Mouse (Mus musculus) kidney, embryonic 15.5 days (tissue): ENCODE measurements around the gene Psmb11. TPM values are rescaled to one million over a fixed set of nuclear protein-coding genes. Genes with fewer than 3 reads are reported as not detected.
A peak's percentile ranks its signal among the peaks of the same experiment; 100 is the strongest.

ENCODE experiments used
- ATAC-seq: fragments of 200-750 bp; cut with Nextera tagmentation; replicated peaks from 2 replicates; pipeline ENCODE4 v1.8.0; 2017; ENCODE audit warnings: moderate TSS enrichment; ENCODE audit not compliant: low FRiP score
- H3K27ac ChIP-seq: fragments of 300-500 bp; sonication (generic); 2 replicates; pipeline ENCODE4 v1.5.1; 2015; ENCODE audit warnings: mild to moderate bottlenecking, inconsistent platforms
- H3K27me3 ChIP-seq: fragments of 300-500 bp; sonication (generic); 2 replicates; pipeline ENCODE4 v1.6.1; 2015; ENCODE audit warnings: inconsistent platforms
- H3K36me3 ChIP-seq: fragments of 300-500 bp; sonication (generic); 2 replicates; pipeline ENCODE4 v1.6.1; 2015; ENCODE audit warnings: inconsistent platforms
- H3K4me1 ChIP-seq: fragments of 300-500 bp; sonication (generic); 2 replicates; pipeline ENCODE4 v1.6.1; 2015; ENCODE audit warnings: inconsistent platforms
- H3K4me2 ChIP-seq: fragments of 300-500 bp; sonication (generic); 2 replicates; pipeline ENCODE4 v1.6.1; 2015; ENCODE audit warnings: moderate library complexity, mild to moderate bottlenecking, inconsistent platforms
- H3K4me3 ChIP-seq: fragments of 300-500 bp; sonication (generic); replicated peaks from 2 replicates; pipeline ENCODE4 v1.5.1; 2015; ENCODE audit warnings: mild to moderate bottlenecking, inconsistent platforms
- H3K9ac ChIP-seq: fragments of 300-500 bp; sonication (generic); 2 replicates; pipeline ENCODE4 v1.6.1; 2015; ENCODE audit warnings: mild to moderate bottlenecking, inconsistent platforms
- H3K9me3 ChIP-seq: fragments of 300-500 bp; sonication (generic); replicated peaks from 2 replicates; pipeline ENCODE4 v1.6.1; 2016; ENCODE audit warnings: inconsistent platforms
- WGBS: fragments of 180-500 bp; shearing (Covaris S2); methylation state at CpG from one replicate; pipeline ENCODE4 v1.1.7; 2015; ENCODE audit warnings: mixed read lengths; 5-methylcytosine and 5-hydroxymethylcytosine counted together
- polyA plus RNA-seq: library from polyadenylated mRNA; unstranded; fragments of >200 nt; fragmentation: Nextera tagmentation; extraction: Ambion mirVana; gene quantifications from 2 replicates; pipeline ENCODE4 v1.2.1, GENCODE M21; 2015

The Psmb11 gene
- polyA plus RNA-seq, 1 experiment from 2014 or later, result not detected

DNA sequence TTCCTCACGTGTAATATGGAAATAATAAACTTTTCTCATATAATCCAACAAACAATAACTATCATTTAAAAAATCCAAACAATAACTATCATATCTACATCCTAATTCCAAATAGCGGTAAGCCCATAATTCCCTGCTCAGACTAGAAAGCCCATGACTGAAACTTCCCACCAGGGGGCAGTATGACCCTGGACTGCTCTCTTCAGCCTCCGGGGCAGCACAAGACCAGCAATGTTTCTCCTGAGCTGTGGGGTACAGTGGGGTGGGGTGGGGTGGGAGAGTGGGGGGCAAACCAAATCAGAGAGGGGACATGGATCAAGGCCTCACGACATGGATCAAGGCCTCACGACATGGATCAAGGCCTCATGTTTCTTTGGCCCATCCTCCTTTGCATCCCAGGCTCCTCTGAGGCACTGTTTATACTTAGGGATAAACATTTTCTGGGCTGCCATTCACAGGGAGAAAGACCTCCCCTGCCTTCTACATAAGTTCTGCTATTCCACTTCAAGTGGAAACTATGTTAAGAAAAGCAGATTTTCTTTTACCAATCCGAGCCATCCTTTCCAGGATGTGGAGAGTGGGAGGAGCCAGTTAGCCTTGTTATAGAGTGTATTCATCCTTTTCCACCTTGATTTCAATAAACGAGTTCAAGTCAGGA is 37.4 kb upstream of the Psmb11 start:
- WGBS, result 45% methylated on average over 7 of the region's 7 CpGs

GRCm38 (mm10) chr14:54591056-54591455 is 30.2 kb upstream of the Psmb11 start:
- no peak overlapping the region for H3K4me2 ChIP-seq
- ATAC-seq, result no peak
- H3K4me3 ChIP-seq, result no peak overlapping the region
- no peaks in the 10 kb centered on the region for H3K27me3 ChIP-seq
- H3K27ac ChIP-seq, result no peak overlapping the region
- H3K9me3 ChIP-seq, result no peaks in the 10 kb centered on the region
- H3K36me3 ChIP-seq, result peaks cover 39% of the 10 kb centered on the region
- 90% methylated on average over 16 of the region's 16 CpGs for WGBS
- H3K4me1 ChIP-seq, result peaks cover 24% of the 10 kb centered on the region
- no peak overlapping the region for H3K9ac ChIP-seq

More for the DNA sequence above, 37.4 kb upstream of the Psmb11 start:
- Histone ChIP-seq H3K9ac (no peak overlapping the region), H3K27me3 (no peaks in the 10 kb centered on the region), H3K4me3 (no peak overlapping the region), H3K9me3 (no peaks in the 10 kb centered on the region), H3K36me3 (peaks cover 42% of the 10 kb centered on the region), H3K27ac (no peak overlapping the region), H3K4me2 (no peak overlapping the region), H3K4me1 (peaks cover 7% of the 10 kb centered on the region)
- ATAC-seq, result no peak

- 15% methylated on average over 10 of the region's 10 CpGs for WGBS
- peak; percentile 91 for ATAC-seq
- H3K9ac ChIP-seq, result no peak overlapping the region
Measured at GRCm38 (mm10) chr14:54592319-54592934, 28.8 kb upstream of the Psmb11 start.

GRCm38 (mm10) chr14:54594055-54594454 is 27.2 kb upstream of the Psmb11 start:
- peaks cover 24% of the 10 kb centered on the region for H3K4me1 ChIP-seq
- 87% methylated on average over 3 of the region's 3 CpGs for WGBS
- ATAC-seq, result no peak
- H3K9me3 ChIP-seq, result no peaks in the 10 kb centered on the region
- H3K4me2 ChIP-seq, result no peak overlapping the region
- H3K27me3 ChIP-seq, result no peaks in the 10 kb centered on the region
- peaks cover 35% of the 10 kb centered on the region for H3K36me3 ChIP-seq
- no peak overlapping the region for H3K9ac ChIP-seq
- H3K27ac ChIP-seq, result no peak overlapping the region
- no peak overlapping the region for H3K4me3 ChIP-seq

More at GRCm38 (mm10) chr14:54592319-54592934, 28.8 kb upstream of the Psmb11 start:
- Histone ChIP-seq H3K36me3 (peaks cover 34% of the 10 kb centered on the region), H3K4me3 (no peak overlapping the region), H3K4me1 (peaks cover 24% of the 10 kb centered on the region), H3K27me3 (no peaks in the 10 kb centered on the region), H3K27ac (peak overlapping the region; percentile 84), H3K9me3 (no peaks in the 10 kb centered on the region), H3K4me2 (peak overlapping the region; percentile 0; the same call in 1 of the 2 replicates)

DNA sequence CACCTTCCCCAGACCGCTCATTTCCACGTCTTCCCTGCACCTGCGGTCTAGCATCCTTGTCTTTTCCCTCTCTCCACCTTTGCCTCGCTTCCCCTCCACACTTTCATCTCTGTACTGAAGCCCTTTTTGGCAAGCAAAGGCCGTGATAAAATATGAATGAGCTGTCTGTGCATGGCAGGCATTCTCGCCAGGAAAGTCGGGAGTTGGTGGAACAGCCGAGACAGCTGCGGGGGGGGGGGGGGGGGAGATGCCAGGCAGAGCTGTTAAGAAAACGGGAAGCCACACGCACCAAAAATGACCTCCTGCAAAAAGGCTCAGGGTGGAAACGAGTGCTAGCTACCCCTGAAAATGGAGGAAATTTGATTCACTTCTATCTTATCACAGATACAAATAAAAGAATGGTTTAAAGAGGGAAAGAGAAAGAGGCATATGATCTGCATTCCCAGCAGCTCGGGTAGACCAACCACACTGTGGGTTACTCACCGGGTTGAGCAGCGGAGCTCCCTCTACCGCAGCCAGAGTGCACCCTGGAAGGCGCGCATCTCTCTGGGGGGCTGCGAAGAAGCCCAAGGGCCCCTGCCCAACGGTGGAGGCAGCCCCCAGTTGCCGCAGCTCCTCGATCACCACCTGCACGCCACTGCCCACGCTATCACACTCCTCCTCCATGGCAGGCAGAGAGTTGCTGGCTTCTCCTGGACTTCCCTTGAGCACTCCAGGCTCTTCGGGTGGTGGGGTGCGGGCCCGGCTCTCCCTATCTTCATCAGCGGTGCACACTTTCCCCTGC is 26.4 kb upstream of the Psmb11 start:
- H3K9ac ChIP-seq, result no peak overlapping the region
- no peaks in the 10 kb centered on the region for H3K27me3 ChIP-seq
- no peak overlapping the region for H3K27ac ChIP-seq
- ATAC-seq, result no peak
- peaks cover 38% of the 10 kb centered on the region for H3K36me3 ChIP-seq
- WGBS, result 75% methylated on average over 28 of the region's 28 CpGs
- H3K4me2 ChIP-seq, result no peak overlapping the region
- no peaks in the 10 kb centered on the region for H3K9me3 ChIP-seq
- H3K4me3 ChIP-seq, result no peak overlapping the region
- peaks cover 24% of the 10 kb centered on the region for H3K4me1 ChIP-seq

DNA sequence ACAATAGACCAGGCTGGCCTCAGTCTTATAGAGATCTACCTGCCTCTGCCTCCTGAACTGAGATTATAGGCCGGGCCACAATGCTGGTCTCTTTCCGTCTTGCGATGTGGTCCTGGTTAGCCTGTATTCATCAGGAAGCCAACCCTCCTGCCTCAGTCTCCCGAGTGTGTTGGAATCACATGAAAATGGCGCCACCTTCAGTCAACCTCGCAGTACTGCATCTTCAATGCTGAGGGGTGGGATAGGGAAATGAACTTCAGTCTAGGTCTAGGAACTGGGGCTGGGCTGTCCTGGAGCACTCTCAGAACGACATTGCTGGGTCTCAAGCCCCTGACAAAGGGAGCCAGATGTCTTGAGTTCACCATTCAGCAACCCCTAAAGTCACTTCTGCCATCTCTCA is 24.1 kb upstream of the Psmb11 start:
- Histone ChIP-seq H3K36me3 (peaks cover 26% of the 10 kb centered on the region), H3K4me1 (peaks cover 22% of the 10 kb centered on the region), H3K9ac (no peak overlapping the region), H3K9me3 (no peaks in the 10 kb centered on the region), H3K4me2 (no peak overlapping the region), H3K27me3 (no peaks in the 10 kb centered on the region), H3K27ac (no peak overlapping the region), H3K4me3 (no peak overlapping the region)
- ATAC-seq, result no peak
- 82% methylated on average over 7 of the region's 7 CpGs for WGBS

GRCm38 (mm10) chr14:54601601-54602000 is 19.6 kb upstream of the Psmb11 start:
- no peak overlapping the region for H3K4me3 ChIP-seq
- no peak overlapping the region for H3K4me2 ChIP-seq
- ATAC-seq, result no peak
- no peaks in the 10 kb centered on the region for H3K9me3 ChIP-seq
- no peaks in the 10 kb centered on the region for H3K27me3 ChIP-seq
- H3K36me3 ChIP-seq, result peaks cover 5% of the 10 kb centered on the region
- WGBS, result 32% methylated on average over 2 of the region's 2 CpGs
- peaks cover 20% of the 10 kb centered on the region for H3K4me1 ChIP-seq
- no peak overlapping the region for H3K9ac ChIP-seq
- H3K27ac ChIP-seq, result no peak overlapping the region

GRCm38 (mm10) chr14:54602613-54603012 is 18.6 kb upstream of the Psmb11 start:
- peak overlapping the region; percentile 55 for H3K4me2 ChIP-seq
- no peaks in the 10 kb centered on the region for H3K9me3 ChIP-seq
- no peaks in the 10 kb centered on the region for H3K27me3 ChIP-seq
- no peak; the same call in 1 of the 2 replicates for ATAC-seq
- H3K27ac ChIP-seq, result peak overlapping the region; percentile 92
- peaks cover 20% of the 10 kb centered on the region for H3K4me1 ChIP-seq
- peak overlapping the region; percentile 60 for H3K9ac ChIP-seq
- H3K36me3 ChIP-seq, result peaks cover 5% of the 10 kb centered on the region
- H3K4me3 ChIP-seq, result peak overlapping the region; percentile 61
- WGBS, result 37% methylated on average over 4 of the region's 4 CpGs

DNA sequence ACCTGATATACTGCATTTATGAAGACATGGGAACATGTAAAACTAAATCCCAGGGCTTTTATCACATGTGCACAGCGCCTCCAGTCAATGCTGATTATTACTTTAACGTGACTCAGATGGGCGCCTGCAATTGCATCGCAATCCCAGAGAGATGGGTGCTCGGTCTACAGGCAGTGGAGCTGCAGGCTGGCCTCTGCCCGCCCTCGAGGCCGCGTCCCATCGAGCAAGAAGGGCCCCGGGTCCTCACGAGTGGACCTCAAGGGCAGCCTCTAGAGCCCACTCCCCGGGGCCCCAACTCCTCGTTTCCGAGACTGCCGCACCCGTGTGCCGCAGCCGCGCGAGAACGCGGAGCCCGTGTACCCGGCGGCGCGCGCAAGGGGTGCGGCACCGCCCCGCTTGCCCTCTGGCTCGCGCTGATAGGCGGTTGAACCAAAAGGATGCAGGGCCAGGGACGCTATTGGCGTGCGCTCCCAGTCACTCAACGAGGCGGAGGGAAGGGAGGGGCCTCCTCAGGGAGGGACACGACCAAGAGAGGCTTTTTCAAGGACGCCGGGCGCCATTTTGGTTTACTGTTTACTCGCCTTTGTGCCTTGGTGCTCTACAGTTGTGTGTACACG is 18.1 kb upstream of the Psmb11 start:
- ATAC-seq, result peak; percentile 99
- Histone ChIP-seq H3K27me3 (no peaks in the 10 kb centered on the region), H3K9ac (peak overlapping the region; percentile 60), H3K4me2 (peak overlapping the region; percentile 55), H3K27ac (peak overlapping the region; percentile 92), H3K9me3 (no peaks in the 10 kb centered on the region), H3K4me3 (peak overlapping the region; percentile 61), H3K4me1 (peaks cover 20% of the 10 kb centered on the region), H3K36me3 (peaks cover 5% of the 10 kb centered on the region)
- under 1% methylated on average over 46 of the region's 46 CpGs for WGBS

- H3K9ac ChIP-seq, result no peak overlapping the region
- peak overlapping the region; percentile 55 for H3K4me2 ChIP-seq
- peaks cover 5% of the 10 kb centered on the region for H3K36me3 ChIP-seq
- no peaks in the 10 kb centered on the region for H3K9me3 ChIP-seq
- H3K4me3 ChIP-seq, result peak overlapping the region; percentile 61
- peaks cover 20% of the 10 kb centered on the region for H3K4me1 ChIP-seq
- no peaks in the 10 kb centered on the region for H3K27me3 ChIP-seq
- 82% methylated on average over 8 of the region's 8 CpGs for WGBS
- peak overlapping the region; percentile 92 for H3K27ac ChIP-seq
- ATAC-seq, result no peak
Measured at GRCm38 (mm10) chr14:54603686-54604085, 17.5 kb upstream of the Psmb11 start.

DNA sequence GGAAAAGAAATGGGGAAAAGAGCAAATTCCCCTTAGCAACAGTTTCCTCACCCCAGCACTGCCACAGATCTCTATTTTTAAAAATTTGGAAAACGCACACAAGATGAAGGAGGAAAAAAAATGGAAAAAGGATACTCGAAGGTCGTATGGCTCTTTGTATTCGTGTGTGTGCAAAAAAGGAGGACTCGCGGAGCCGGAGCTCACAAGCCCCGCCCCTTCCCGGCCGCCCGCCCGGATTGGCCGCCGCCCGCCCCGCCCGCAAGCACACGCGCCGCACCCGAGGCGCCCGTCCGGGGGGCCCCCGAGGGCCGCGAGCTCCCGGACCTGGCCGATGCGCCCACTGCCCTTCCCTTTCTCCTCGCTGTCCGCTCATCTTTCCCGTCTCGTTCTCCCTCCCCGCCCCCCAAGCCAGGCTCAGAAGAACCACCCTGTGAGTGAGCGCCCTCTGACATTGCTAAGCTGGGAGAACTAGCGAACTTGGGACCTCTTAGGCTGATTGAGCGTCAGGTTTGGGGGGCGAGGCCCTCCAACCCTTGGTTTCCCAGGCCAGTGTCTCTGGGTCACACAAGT is 15.4 kb upstream of the Psmb11 start, which contains the start of gene 4931414P19Rik:
Gene 4931414P19Rik, minus strand, starts transcription at position 242 of the 570 bp plus-strand sequence.
- Histone ChIP-seq H3K27ac (peak within 1 kb of the TSS; percentile 83), H3K9me3 (no peaks in the 10 kb centered on the region), H3K4me3 (peak within 1 kb of the TSS; percentile 51), H3K4me2 (peak within 1 kb of the TSS; percentile 65), H3K9ac (peak within 1 kb of the TSS; percentile 41), H3K27me3 (no peaks in the 10 kb centered on the region), H3K36me3 (peaks cover under 1% of the 10 kb centered on the region; the same call in 1 of the 2 replicates), H3K4me1 (peaks cover 22% of the 10 kb centered on the region)
- WGBS, result under 1% methylated on average over 37 of the region's 39 CpGs
- ATAC-seq, result peak; percentile 67
